Mouse (Mus musculus) brown adipose tissue, adult 24 weeks (tissue): ENCODE results near the gene 5730409E04Rik. TPM values are rescaled to one million over a fixed set of nuclear protein-coding genes. Genes with fewer than 3 reads are reported as not detected.

Experiments used
- H3K27ac ChIP-seq: fragments of 200-500 bp; replicated peaks from 2 replicates; pipeline ENCODE4 v1.5.1; 2012; ENCODE audit warnings: low read depth, mild to moderate bottlenecking, low read length
- H3K4me1 ChIP-seq: fragments of 200-500 bp; 2 replicates; pipeline ENCODE4 v1.6.1; 2012; ENCODE audit warnings: low read length, mixed read lengths; ENCODE audit not compliant: control insufficient read depth, insufficient read depth, insufficient read length
- H3K4me3 ChIP-seq: fragments of 200-500 bp; 2 replicates; pipeline ENCODE4 v1.5.1; 2012; ENCODE audit warnings: low read depth, mild to moderate bottlenecking, low read length, moderate library complexity; ENCODE audit not compliant: insufficient read depth
- polyA plus RNA-seq: library from polyadenylated mRNA; stranded (reverse); fragments of >200 nt; gene quantifications from 2 replicates; pipeline ENCODE4 v1.2.4, GENCODE M21; 2012; ENCODE audit not compliant: missing spikeins, insufficient read depth, insufficient read length

Gene 5730409E04Rik
- polyA plus RNA-seq, 1 experiment, result 8.1 TPM

- no peak overlapping the region for H3K27ac ChIP-seq
- H3K4me1 ChIP-seq, result no peaks in the 10 kb centered on the region
- no peak overlapping the region for H3K4me3 ChIP-seq
These were observed 6.7 kb downstream of the 5730409E04Rik start for GRCm38 (mm10) chr4:126616312-126616711.

- H3K4me3 ChIP-seq, result no peak overlapping the region
- H3K4me1 ChIP-seq, result no peaks in the 10 kb centered on the region
- no peak overlapping the region for H3K27ac ChIP-seq
These were observed 10.2 kb downstream of the 5730409E04Rik start for GRCm38 (mm10) chr4:126619691-126620330.

GRCm38 (mm10) chr4:126620349-126620874, 10.8 kb downstream of the 5730409E04Rik start:
- Histone ChIP-seq H3K4me1 (no peaks in the 10 kb centered on the region), H3K4me3 (no peak overlapping the region), H3K27ac (no peak overlapping the region)

- no peak overlapping the region for H3K27ac ChIP-seq
- H3K4me1 ChIP-seq, result no peaks in the 10 kb centered on the region; the same call in 1 of the 2 replicates
- H3K4me3 ChIP-seq, result peak overlapping the region; percentile 43
These were observed 17.5 kb downstream of the 5730409E04Rik start for GRCm38 (mm10) chr4:126627021-126627681.

- H3K27ac ChIP-seq, result no peak overlapping the region
- H3K4me3 ChIP-seq, result no peak overlapping the region
- no peaks in the 10 kb centered on the region; the same call in 1 of the 2 replicates for H3K4me1 ChIP-seq
These were observed 22.3 kb downstream of the 5730409E04Rik start for GRCm38 (mm10) chr4:126631922-126632321.

GRCm38 (mm10) chr4:126632668-126633067, 23.1 kb downstream of the 5730409E04Rik start:
- no peak overlapping the region for H3K27ac ChIP-seq
- H3K4me3 ChIP-seq, result no peak overlapping the region
- H3K4me1 ChIP-seq, result no peaks in the 10 kb centered on the region; the same call in 1 of the 2 replicates

- no peak overlapping the region for H3K27ac ChIP-seq
- H3K4me3 ChIP-seq, result no peak overlapping the region
- no peaks in the 10 kb centered on the region for H3K4me1 ChIP-seq
These were observed 26.7 kb downstream of the 5730409E04Rik start for GRCm38 (mm10) chr4:126636330-126636729.

GRCm38 (mm10) chr4:126637446-126637845, 27.8 kb downstream of the 5730409E04Rik start:
- H3K4me3 ChIP-seq, result no peak overlapping the region
- no peaks in the 10 kb centered on the region for H3K4me1 ChIP-seq
- no peak overlapping the region for H3K27ac ChIP-seq

GRCm38 (mm10) chr4:126639339-126639738, 29.7 kb downstream of the 5730409E04Rik start:
- Histone ChIP-seq H3K4me3 (no peak overlapping the region), H3K4me1 (no peaks in the 10 kb centered on the region), H3K27ac (no peak overlapping the region)

- H3K4me3 ChIP-seq, result no peak overlapping the region
- no peak overlapping the region for H3K27ac ChIP-seq
- H3K4me1 ChIP-seq, result no peaks in the 10 kb centered on the region
These were observed 32.3 kb downstream of the 5730409E04Rik start for GRCm38 (mm10) chr4:126641901-126642300.

GRCm38 (mm10) chr4:126643815-126644214, 34.2 kb downstream of the 5730409E04Rik start:
- Histone ChIP-seq H3K27ac (no peak overlapping the region), H3K4me1 (no peaks in the 10 kb centered on the region), H3K4me3 (no peak overlapping the region)

GRCm38 (mm10) chr4:126644333-126644963, 34.8 kb downstream of the 5730409E04Rik start:
- Histone ChIP-seq H3K4me1 (no peaks in the 10 kb centered on the region), H3K4me3 (no peak overlapping the region), H3K27ac (no peak overlapping the region)

- Histone ChIP-seq H3K4me3 (no peak overlapping the region), H3K27ac (no peak overlapping the region)
These were observed 38.6 kb downstream of the 5730409E04Rik start for GRCm38 (mm10) chr4:126647996-126648910.

GRCm38 (mm10) chr4:126653148-126653547, 43.5 kb downstream of the 5730409E04Rik start:
- Histone ChIP-seq H3K4me1 (no peaks in the 10 kb centered on the region), H3K27ac (no peak overlapping the region), H3K4me3 (no peak overlapping the region)

More at GRCm38 (mm10) chr4:126647996-126648910, 38.6 kb downstream of the 5730409E04Rik start:
- H3K4me1 ChIP-seq, result no peaks in the 10 kb centered on the region
